13 mouse cellular contexts compared by ENCODE assay signal in genomic region chr2:166505309-166505708, GRCm38 (mm10).
DNase-seq lines count a peak whose midpoint lies in the region; ATAC-seq and TF ChIP-seq lines count a peak whose summit lies in the region.
"Had no signal": no experiment of that assay in that cellular context is flagged by ENCODE, and none has a peak within 500 bp of the region (broad histone marks: within the 10 kb centered on the region; RNA-seq: fewer than 3 reads in every experiment).

No protein-coding gene starts in this region.

- peak; percentile 49; the same call in 1 of the 2 replicates for ATAC-seq in embryonic facial prominence, embryonic 12.5 days (ENCODE audit: insufficient number of reproducible peaks, insufficient read depth, low FRiP score, low TSS enrichment)
- ATAC-seq in limb, embryonic 14.5 days (ENCODE audit: low FRiP score, low read depth): peak; percentile 50; the same call in 1 of the 2 replicates
- ATAC-seq: midbrain, embryonic 15.5 days had no signal

- peaks cover 18% of the 10 kb centered on the region for H3K4me1 ChIP-seq in heart, embryonic 10.5 days
- peaks cover 29% of the 10 kb centered on the region for H3K4me1 ChIP-seq in embryonic facial prominence, embryonic 12.5 days
- peaks cover 20% of the 10 kb centered on the region for H3K4me1 ChIP-seq in limb, embryonic 14.5 days (ENCODE audit: control insufficient read depth, insufficient read depth, low read length)

- intact Hi-C loops in heart, postnatal 25 days (cut with DNase I): no loop called here

- no peak overlapping the region for H3K4me2 ChIP-seq in embryonic facial prominence, embryonic 12.5 days (replicated peaks)
- no peak overlapping the region for H3K4me2 ChIP-seq in limb, embryonic 14.5 days (replicated peaks; ENCODE audit: low read depth, low read length, severe bottlenecking)
- H3K4me2 ChIP-seq: heart, embryonic 13.5 days; midbrain, embryonic 15.5 days had no signal

- no peak overlapping the region for H3K4me3 ChIP-seq in heart, embryonic 10.5 days
- no peak overlapping the region for H3K4me3 ChIP-seq in embryonic facial prominence, embryonic 12.5 days
- no peak overlapping the region for H3K4me3 ChIP-seq in limb, embryonic 14.5 days (replicated peaks; ENCODE audit: low read length)
- H3K4me3 ChIP-seq: heart, embryonic 13.5 days; midbrain, embryonic 15.5 days had no signal

- WGBS in heart, embryonic 10.5 days: 61% methylated on average over 9 of the region's 9 CpGs
- 17% methylated on average over 9 of the region's 9 CpGs for WGBS in embryonic facial prominence, embryonic 12.5 days
- 14% methylated on average over 9 of the region's 9 CpGs for WGBS in limb, embryonic 14.5 days

- no peak for DNase-seq in heart, embryonic 10.5 days (ENCODE audit: low spot score)
- DNase-seq in heart, postnatal 25 days (ENCODE audit: low spot score): no peak
- peak; percentile 62 for DNase-seq in 3T3-L1 (ENCODE audit: low read depth, low spot score)
- DNase-seq in limb, embryonic 14.5 days (ENCODE audit: low spot score): peak; percentile 55
- DNase-seq in urinary bladder, postnatal 14 days (ENCODE audit: low spot score): no peak
- DNase-seq in adrenal gland, postnatal 10 days: no peak
- DNase-seq: cerebellum, postnatal 10 days; right cerebral cortex, postnatal 25 days; thymus, postnatal 36 days had no signal

- no peak for TF ChIP-seq POLR2A in limb, embryonic 14.5 days (IDR thresholded peaks at IDR 0.05; ENCODE audit: borderline replicate concordance, extremely low read depth, insufficient read depth, insufficient read length)

- H3K9me3 ChIP-seq in heart, embryonic 10.5 days: no peaks in the 10 kb centered on the region; the same call in 1 of the 2 replicates
- 0 out of 2 replicates have a peak, but pooled peaks cover 5% of the 10 kb centered on the region for H3K9me3 ChIP-seq in embryonic facial prominence, embryonic 12.5 days
- H3K9me3 ChIP-seq in limb, embryonic 14.5 days (ENCODE audit: control insufficient read depth, low read length): peaks cover 5% of the 10 kb centered on the region; the same call in 1 of the 2 replicates
- H3K9me3 ChIP-seq: midbrain, embryonic 15.5 days had no signal

- no peaks in the 10 kb centered on the region for H3K36me3 ChIP-seq in heart, embryonic 10.5 days
- H3K36me3 ChIP-seq in embryonic facial prominence, embryonic 12.5 days: no peaks in the 10 kb centered on the region
- H3K36me3 ChIP-seq in limb, embryonic 14.5 days (ENCODE audit: control insufficient read depth, insufficient read depth, low read length): no peaks in the 10 kb centered on the region
- H3K36me3 ChIP-seq: heart, embryonic 13.5 days; midbrain, embryonic 15.5 days had no signal

- 0 out of 2 replicates have a peak overlapping the region, but pooled peaks have one; percentile 33 for H3K9ac ChIP-seq in embryonic facial prominence, embryonic 12.5 days
- H3K9ac ChIP-seq in limb, embryonic 14.5 days (ENCODE audit: low read depth, low read length, severe bottlenecking): 0 out of 2 replicates have a peak overlapping the region, but pooled peaks have one; percentile 3
- H3K9ac ChIP-seq: heart, embryonic 13.5 days; liver, embryonic 14.5 days; midbrain, embryonic 15.5 days had no signal

- no peaks in the 10 kb centered on the region for H3K27me3 ChIP-seq in heart, embryonic 10.5 days (ENCODE audit: insufficient read depth, poor library complexity, severe bottlenecking)
- no peaks in the 10 kb centered on the region for H3K27me3 ChIP-seq in embryonic facial prominence, embryonic 12.5 days
- no peaks in the 10 kb centered on the region for H3K27me3 ChIP-seq in limb, embryonic 14.5 days (ENCODE audit: control insufficient read depth, insufficient read depth, low read length)
- H3K27me3 ChIP-seq: heart, embryonic 13.5 days; midbrain, embryonic 15.5 days had no signal

- H3K27ac ChIP-seq in heart, embryonic 10.5 days: peak overlapping the region; percentile 70; the same call in 1 of the 2 replicates
- H3K27ac ChIP-seq in embryonic facial prominence, embryonic 12.5 days: peak overlapping the region; percentile 86
- H3K27ac ChIP-seq in limb, embryonic 14.5 days (replicated peaks; ENCODE audit: low read depth, low read length): no peak overlapping the region
- H3K27ac ChIP-seq: heart, embryonic 13.5 days; liver, embryonic 14.5 days; midbrain, embryonic 15.5 days had no signal

Comparison
In these comparisons a context has a peak if more than half of its experiments do, and no peak if none do; other contexts are left out.
1. DNase-seq: peak in 3T3-L1 (single experiment) and limb, embryonic 14.5 days (single experiment); none in heart, embryonic 10.5 days (single experiment), heart, postnatal 25 days (single experiment), urinary bladder, postnatal 14 days (single experiment) and adrenal gland, postnatal 10 days (single experiment).